Mouse (Mus musculus) lung, postnatal 10 days (tissue): Measurements from ENCODE around the gene Itga5.

Experiments
- DNase-seq: peaks from one replicate; pipeline ENCODE4 v3.0.0; 2021

Gene Itga5

GRCm38 (mm10) chr15:103338829-103339165 is 27.8 kb downstream of the Itga5 start:
- DNase-seq = no peak

DNA sequence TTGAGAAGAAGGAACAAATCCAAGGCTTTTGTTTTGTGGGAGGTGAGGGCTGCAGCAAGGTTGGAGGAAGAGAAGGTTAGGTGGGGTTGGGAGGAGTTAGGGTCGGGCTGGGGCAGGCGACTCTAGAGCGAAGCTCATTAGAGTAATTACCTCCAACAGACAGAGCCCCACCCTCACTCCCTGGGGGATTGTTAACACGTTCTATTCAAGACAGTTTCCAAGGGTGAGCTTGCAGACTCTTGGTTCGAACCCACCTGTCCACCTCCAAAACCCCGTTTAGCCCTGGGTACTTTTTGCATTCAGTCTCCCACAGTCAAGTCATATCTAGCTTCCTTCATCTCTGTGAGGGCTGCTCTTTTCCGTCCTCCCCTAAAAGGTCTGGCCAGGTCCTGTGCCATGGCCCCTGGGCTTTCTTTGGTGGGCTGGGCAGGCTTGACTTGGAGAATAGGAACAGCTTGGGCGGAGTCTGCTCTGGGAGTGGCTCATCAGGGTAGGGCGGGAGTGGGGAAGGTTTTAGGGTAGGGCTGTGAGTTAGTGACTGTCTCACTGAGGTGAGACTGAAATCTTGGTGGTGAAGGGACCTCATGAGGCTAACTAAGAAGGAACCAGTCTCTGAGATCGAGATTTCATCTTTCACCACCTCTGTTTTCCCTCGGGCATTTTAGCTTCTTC is 29.4 kb downstream of the Itga5 start:
- no peak for DNase-seq

DNA sequence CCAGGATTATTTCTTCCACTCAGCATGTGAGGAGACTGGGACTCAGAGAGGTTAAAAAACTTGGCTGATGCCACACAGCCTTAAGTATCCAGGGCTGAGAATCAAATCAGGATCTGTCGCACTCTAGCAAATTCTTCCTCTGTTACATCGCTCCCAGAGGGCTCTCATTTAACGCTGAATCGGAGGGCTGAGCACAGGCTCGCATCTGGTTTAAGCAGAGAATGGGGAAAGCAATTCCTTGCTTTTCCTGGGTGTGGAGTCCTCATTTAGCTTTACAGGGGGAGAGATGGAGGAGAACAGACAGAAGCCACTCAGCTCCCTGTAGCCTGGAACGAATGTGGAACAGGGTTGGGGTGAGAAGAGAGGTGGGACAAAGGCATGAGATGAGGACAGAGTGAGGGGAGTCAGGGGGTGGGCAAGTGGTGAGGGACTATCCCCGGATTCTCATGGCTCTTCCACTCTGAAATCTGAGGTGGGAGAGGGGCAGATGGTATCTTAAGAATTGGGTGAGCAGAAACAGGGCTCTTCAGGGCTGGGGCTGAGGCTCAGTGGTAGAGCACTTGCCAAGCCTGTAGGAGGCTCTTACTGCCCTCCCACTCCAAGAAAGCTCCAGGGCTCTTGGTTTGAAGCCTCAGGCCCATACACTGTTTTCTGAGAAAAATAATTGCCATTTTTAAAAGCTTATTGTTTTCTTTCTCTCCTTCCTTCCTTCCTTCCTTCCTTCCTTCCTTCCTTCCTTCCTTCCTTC is 30.9 kb downstream of the Itga5 start:
- DNase-seq = no peak

DNA sequence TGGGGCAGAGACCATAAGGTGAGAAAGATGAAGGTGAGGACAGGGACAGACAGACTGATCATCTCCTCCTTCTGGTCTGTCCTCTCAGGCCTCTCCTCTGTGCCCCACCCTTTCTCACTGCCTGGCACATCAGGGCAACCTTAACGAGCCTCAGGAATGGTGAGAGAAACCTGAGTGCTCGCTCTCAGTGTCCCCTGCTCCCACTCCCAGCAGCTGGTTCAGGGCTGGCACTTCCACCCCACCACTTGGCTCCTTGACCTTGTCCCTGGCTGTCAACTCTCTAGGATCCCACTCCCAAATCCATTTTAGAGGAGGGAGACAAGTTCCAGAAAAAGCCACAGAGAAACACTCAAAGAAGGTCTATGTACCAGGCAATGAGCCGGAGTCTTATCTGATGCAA is 31.5 kb downstream of the Itga5 start:
- DNase-seq = no peak

- no peak for DNase-seq
Measured at GRCm38 (mm10) chr15:103334194-103334593, 32.4 kb downstream of the Itga5 start.

DNA sequence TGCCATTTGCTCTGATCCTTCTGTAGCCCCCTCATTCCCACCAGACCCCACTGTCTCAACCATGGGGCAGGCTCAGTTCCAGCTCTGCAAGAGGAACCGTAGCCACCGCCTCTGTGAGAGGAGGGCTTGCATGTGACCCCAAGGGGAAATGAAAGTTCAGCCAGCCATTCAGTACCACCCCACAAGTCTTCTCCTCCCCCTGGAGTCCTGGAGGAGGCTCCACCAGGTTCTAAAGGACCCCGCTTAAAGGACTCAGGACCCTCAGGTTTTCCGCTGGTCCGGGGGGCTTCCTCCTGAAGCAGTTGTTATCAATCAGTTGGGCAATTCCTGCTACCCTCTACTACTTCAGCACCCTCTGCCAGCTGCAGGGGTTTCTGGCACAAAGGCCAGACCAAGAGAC is 32.8 kb downstream of the Itga5 start:
- no peak for DNase-seq

GRCm38 (mm10) chr15:103333081-103333615 is 33.4 kb downstream of the Itga5 start:
- no peak for DNase-seq

- peak; percentile 94 for DNase-seq
Measured at GRCm38 (mm10) chr15:103323455-103324247, 42.9 kb downstream of the Itga5 start.

GRCm38 (mm10) chr15:103323070-103323454 is 43.5 kb downstream of the Itga5 start:
- peak; percentile 64 for DNase-seq

GRCm38 (mm10) chr15:103322396-103322795 is 44.2 kb downstream of the Itga5 start:
- DNase-seq = no peak

GRCm38 (mm10) chr15:103321076-103321475 is 45.5 kb downstream of the Itga5 start:
- peak; percentile 62 for DNase-seq

DNA sequence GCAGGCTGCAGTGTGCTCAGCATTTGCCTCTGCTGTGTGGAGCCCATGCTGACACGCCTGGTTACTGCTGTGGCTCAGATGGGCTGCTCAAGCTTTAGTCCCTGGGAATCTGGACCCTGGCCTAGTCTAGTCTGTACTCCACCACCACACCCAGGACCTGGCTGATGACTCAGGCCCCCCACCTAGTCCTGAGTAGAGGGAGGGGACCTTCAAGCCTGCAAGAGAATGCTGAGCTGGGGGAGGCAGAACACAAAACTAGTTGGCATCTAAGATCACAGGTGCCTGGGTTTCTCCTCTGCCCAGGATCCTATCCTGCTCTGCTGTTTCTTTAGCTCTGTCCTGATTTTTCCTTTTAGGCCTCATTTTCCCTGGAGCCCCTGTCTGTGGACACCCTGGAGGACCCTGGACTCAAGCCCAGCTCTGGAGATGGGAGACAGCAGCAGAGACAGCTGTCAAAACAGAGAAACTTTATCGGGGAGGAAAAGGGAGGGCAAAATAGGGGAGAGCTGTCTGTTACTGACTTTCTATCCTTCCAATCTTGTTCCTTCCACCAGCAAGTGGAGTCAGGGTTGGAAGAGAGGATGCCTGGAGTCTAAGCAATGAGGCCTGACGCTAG is 48.3 kb downstream of the Itga5 start:
- no peak for DNase-seq

GRCm38 (mm10) chr15:103317731-103318130 is 48.8 kb downstream of the Itga5 start:
- DNase-seq = no peak

GRCm38 (mm10) chr15:103317120-103317519 is 49.4 kb downstream of the Itga5 start:
- DNase-seq = no peak

DNA sequence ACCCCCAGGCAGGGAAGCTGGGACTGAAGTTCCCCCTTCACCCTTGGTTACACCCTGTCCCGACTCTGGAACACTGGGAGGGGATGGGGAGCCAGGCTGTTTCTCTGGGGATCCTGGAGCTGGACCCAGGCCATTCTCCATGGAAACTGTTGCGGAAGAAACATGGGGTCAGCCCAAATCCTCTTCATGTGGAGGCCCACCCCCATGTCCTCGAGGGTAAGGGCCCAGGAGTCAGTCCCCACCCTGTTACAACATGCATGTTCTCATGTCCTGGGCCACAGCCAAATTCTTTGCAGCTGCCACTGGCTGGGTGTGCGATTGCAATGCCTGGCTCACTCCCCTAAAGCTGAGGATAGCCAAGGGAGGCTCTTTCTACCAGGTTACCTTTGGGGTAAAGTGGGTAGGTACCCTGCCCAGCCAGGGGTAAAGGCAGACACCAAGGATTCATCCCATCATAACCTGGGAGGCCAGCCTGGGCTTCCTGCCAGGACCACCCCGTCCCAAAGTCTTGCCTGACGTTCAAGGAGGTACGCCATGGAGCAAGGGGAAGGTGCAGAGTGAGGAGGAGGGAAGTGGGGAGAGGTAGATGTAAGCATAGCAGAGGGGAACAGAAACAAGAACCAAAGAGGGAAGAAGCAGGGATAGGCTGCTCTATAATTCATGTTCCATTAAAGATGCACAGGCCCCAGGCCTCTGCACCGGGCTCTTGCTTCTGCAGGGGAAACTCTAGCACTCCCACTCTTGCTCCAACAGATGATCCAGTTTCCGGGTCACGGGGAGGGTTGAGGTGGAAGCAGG is 50.4 kb downstream of the Itga5 start:
- DNase-seq = no peak

GRCm38 (mm10) chr15:103315011-103315502 is 51.5 kb downstream of the Itga5 start:
- peak; percentile 87 for DNase-seq

- no peak for DNase-seq
Measured at GRCm38 (mm10) chr15:103314181-103314580, 52.4 kb downstream of the Itga5 start.

DNA sequence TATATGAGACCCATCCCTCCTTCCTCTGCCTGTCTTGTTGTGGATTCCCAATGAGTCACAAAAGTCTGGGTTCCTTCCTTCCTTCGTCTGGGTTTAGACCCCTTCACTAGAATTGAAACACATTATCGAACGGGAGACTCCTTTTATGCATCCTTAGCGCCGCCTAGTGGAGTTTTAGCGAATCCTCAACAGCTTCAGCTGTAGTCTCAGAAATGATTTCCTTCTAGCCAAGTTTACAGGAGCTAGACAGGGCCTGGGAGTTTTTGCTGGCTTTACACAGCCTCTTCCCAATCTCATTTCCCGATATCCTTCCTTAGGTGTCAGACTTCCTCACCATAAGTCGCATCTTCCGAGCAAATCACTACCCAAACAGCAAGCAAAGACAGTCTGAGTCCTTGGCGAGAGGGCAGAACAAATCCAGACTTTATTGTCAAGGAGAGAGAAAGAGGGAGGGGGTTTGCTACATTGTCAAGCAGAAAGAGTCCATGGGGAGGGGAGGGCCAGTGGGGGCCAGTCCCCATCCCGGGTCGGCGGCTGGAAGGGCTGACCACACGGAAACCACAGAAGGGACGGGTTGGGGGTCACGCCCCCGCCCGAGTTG is 53.0 kb downstream of the Itga5 start:
- peak; percentile 76 for DNase-seq

- DNase-seq = no peak
Measured at GRCm38 (mm10) chr15:103310365-103310910, 56.1 kb downstream of the Itga5 start, which contains the start of gene Gpr84. Gene Gpr84 (minus strand): TSS chr15:103310612.

DNA sequence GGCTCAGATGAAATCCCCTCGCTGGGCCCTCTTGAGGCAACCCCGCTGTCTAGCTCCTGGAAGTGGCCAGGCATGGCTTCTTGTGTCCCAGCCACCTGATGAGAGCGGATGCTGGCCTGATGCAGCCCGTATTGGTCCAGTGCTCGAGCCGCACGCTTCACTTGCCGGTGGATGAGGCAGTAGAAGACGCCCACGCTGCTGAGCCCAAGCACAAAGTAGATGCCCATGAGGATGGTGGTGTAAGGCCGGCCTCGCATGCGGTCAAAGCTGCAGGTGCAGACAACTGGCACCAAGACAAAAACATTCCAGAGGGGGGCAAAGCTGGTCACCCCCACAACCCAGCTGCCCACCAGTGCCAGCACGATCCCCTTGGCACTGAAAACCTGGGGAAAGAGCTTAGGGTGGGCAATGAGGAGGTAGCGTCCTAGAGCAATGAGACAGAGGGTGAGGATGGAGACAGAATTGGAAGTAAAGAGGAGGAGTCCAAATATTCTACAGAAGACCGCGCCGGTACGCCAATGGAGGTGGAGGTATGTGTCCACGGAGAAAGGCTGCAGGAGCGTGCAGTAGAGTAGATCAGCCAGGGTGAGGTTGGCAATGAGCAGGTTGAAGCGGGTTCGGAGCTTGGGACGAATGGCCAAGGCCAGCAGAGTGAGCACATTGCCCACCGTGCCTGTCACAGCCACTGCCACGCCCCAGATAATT is 57.5 kb downstream of the Itga5 start:
- no peak for DNase-seq
